Mouse (Mus musculus): ENCODE results near the gene Bmp7.

- TF ChIP-seq CTCF (IDR thresholded peaks at IDR 0.05; ENCODE audit: low read depth, low read length) (no peak), POLR2AphosphoS5 (IDR thresholded peaks at IDR 0.05; ENCODE audit: insufficient replicate concordance, low read depth, low read length) (no peak)
These were observed 35.0 kb upstream of the Bmp7 start for GRCm38 (mm10) chr2:172975159-172975558.

Data from G1E (cell line).